Mouse (Mus musculus): ENCODE measurements around the gene Rnf186.
A peak's percentile ranks its signal among the peaks of the same experiment; 100 is the strongest.
"Not testable (repeated sequence)": the region's sequence is repeated elsewhere in the genome, so short reads cannot be mapped to it uniquely, and the experiment has no call there.

The Rnf186 gene

GRCm38 (mm10) chr4:138972139-138972826, 5.4 kb downstream of the Rnf186 start:
- peak; percentile 14 to 19 for DNase-seq

DNA sequence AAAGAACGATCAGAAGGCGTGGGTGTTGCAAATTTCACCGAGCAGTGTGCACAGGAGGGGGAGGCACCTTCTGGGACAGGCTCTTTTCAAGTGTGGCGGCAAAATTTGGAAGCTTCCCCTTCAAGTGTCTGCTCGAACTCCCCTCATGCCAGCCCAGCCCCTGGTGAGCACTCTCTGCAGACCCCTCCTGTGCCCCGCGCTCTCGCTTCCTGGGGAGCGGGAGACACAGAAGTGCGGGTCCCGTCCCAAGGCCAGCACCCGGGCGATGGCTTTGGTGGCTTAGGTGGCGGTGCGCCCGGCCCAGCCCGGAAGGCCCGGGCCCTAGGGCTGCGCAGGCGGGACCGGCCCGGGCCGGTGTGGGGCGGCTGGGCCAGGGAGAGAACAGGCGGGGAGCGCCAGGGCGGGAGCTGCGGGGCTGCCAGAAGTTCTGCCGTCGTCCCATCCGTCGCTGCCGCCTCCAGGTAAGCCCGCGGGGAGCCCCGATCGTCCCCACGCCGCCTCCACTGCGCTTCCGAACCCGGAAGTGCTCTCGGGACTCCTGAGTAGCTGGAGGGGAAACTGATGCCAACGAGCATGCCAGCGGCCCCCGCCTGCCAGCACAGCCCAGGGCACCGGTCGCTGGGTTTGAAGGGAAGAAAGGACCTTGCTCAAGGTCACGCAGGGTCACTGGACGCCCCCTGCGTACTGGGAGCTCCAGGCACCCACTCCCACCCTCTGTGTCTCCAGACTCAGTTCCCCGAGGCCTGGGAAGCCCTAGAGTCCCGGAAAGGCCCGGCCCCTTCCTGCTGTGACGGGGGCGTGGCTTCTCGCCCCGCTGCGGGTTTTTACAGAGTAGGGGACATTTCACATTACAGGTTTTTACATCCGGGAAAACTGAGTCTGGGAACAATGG, 6.2 kb downstream of the Rnf186 start, which contains the start of gene Tmco4:
Tmco4 (plus strand) TSS at position 62 of the 892 bp plus-strand sequence.
- DNase-seq = peak in 1 of 2 experiments; percentile 25

- DNase-seq = no peak
Observed at GRCm38 (mm10) chr4:138973719-138974115, 6.8 kb downstream of the Rnf186 start.

DNA sequence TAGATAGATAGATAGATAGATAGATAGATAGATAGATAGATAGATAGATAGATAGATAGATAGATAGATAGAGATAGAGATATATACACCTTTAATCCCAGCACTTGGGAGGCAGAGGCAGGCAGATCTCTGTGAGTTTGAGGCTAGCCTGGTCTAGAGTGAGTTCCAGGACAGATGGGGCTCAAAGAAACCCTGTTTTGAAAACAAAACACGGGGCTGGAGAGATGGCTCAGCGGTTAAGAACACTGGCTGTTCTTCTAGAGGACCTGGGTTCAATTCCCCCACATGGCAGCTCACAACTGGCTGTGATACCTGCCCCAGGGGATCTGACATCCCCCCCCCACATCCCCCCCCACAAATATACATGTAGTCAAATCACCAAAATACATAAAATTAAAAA, 7.6 kb downstream of the Rnf186 start:
- DNase-seq = not testable (repeated sequence)

DNA sequence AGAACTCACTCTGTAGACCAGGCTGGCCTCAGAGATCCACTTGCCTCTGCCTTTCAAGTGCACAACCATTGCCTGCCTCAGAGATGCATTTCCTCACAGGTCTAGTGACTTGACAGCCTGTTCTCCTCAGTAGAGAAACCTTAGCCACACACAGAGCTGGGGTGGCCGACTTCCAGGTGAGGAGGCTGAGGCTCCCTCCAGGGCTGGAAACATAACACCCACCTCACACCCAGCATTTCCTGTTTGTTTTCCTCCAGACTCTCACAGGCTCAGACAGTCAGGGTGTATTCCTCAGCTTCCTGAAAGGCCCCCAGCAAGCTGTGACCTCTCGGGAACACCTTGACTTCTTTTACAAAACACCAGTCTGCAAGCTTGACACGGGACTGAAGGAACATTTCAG, 8.3 kb downstream of the Rnf186 start:
- no peak for DNase-seq

- DNase-seq = no peak
Observed at GRCm38 (mm10) chr4:138976046-138976445, 9.1 kb downstream of the Rnf186 start.

- DNase-seq = no peak
Observed at GRCm38 (mm10) chr4:138980021-138980420, 13.1 kb downstream of the Rnf186 start.

GRCm38 (mm10) chr4:138980771-138981420, 14.0 kb downstream of the Rnf186 start:
- no peak for DNase-seq

DNA sequence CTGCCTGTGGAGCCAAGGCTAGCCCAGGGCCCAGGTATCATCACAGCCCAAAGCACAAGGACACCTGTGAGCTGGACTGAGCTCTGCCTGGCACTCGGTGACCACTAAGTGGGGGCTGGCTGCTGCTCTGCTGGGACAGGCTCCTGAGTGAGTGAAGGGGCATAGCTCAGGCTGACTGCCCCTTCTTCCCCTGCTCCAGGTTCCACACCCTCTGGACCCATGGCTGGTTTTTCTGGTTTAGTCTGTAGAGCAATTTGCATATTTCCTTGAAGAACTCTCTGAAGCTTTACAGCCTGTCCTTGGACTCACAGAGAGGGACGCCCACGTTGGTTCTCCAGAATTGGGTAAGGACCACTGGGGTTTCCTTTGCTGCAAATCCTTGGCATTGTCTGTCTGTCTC, 16.5 kb downstream of the Rnf186 start:
- DNase-seq = no peak

DNA sequence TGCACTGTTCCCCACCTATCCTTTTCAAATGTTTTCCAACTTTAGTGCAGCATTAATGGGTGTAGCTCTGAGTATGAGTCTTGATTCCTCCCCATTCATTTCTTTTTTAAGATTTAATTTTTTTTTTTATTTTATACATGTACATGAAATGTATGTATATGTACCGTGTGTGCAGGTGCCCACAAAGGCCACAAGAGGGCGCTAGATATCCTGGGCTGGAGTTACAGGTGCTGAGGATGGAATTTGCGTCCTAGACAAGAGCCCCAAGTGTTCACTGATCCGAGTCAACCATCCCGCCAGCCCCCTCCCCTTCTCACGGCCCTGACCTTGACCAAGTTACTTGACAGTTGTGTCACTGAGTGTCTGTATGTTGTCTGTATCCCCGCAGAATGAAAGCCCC, 17.8 kb downstream of the Rnf186 start:
- no peak for DNase-seq

DNA sequence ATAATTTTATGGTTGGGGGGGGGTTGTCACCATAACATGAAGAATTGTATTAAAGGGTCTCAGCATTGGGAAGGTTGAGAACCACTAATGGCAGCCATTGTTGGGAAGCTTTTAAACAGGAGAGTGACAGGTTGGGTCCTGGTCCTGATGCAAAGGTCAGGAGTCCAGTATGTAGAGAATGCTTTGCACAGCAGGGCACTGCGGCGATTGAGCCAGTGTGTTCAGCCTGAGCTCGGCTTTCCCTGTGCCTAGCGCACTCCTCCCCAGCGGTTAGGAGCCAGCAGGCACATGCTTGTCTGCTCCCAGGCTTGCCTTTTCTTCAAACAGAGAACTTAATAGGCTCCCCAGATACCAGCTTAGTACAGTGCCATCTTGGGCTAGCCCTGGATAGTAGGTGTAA, 19.4 kb downstream of the Rnf186 start:
- DNase-seq = no peak

- no peak for DNase-seq
Observed at GRCm38 (mm10) chr4:138994389-138994788, 27.5 kb downstream of the Rnf186 start.

DNA sequence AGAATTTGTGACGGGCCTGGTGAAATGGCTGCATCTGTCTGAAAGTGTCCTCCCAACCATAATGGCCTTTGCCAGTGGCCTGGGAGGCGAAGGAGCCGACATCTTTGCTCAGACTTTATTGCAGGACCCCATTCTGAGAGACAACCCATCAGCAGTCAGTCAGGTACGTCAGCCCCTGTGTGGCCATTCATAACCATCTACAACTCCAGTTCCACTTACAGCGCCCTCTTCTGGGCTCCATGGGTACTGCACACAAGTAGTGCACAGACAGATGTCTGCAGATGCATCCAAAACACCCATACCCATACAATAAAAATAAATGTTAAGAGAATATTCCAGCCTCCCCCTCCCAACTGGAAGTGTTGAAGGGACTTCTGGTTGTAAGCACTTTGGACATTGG, 29.5 kb downstream of the Rnf186 start:
- DNase-seq = no peak

- no peak for DNase-seq
Observed at GRCm38 (mm10) chr4:138997121-138997520, 30.2 kb downstream of the Rnf186 start.

DNA sequence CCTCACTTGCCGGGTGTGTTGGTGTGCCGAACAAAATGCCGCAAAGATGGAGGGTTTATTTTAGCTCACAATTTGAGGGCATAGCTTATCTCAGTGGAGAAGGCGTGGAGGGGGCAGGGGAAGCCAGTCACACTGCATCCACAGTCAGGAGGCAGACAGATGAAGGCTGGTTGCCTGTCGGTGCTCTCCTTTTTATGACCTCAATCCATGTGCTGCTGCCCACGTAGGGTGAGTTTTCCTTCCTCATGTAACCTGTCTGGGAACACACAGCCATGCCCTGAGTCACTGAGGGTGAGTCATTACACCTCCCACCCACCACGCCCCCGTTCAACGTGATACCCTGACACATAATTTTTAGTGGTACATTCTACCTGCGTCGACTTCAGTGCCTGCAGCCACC, 31.7 kb downstream of the Rnf186 start:
- no peak for DNase-seq

- DNase-seq = no peak
Observed at GRCm38 (mm10) chr4:139001026-139001425, 34.1 kb downstream of the Rnf186 start.

GRCm38 (mm10) chr4:139001433-139001832, 34.5 kb downstream of the Rnf186 start:
- peak; percentile 6 to 7 for DNase-seq

- DNase-seq = no peak
Observed at GRCm38 (mm10) chr4:139004067-139004466, 37.2 kb downstream of the Rnf186 start.

- DNase-seq = no peak
Observed at GRCm38 (mm10) chr4:139005214-139005613, 38.3 kb downstream of the Rnf186 start.

GRCm38 (mm10) chr4:139007353-139007752, 40.4 kb downstream of the Rnf186 start:
- DNase-seq = no peak

DNA sequence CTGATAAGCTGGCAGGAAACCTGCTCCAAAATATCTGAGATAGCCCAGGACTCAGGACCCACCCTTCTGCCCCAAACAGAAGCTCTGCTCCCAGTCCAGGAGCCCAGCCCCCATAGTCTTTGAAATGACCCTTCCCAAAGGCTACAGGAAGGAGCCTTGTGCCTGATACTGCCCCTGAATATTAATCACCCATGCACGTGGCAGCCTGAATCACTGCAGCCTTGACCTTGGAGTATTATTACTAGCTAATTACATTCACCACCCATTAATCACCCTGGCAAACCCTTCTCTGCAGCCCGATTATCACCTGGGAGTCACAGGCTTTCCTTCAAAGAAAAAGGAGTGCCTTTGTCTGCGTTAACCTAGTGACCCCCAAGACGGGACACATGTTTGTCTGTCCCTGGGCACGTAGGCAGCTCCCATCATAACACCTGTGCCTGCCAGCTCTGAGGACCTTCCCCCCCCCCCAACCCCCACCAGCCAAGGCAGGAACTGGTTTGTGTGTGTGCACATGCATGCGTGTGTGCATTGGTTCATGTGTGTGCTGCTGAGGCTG, 41.1 kb downstream of the Rnf186 start:
- no peak for DNase-seq

GRCm38 (mm10) chr4:139011201-139011702, 44.3 kb downstream of the Rnf186 start:
- DNase-seq = no peak

DNA sequence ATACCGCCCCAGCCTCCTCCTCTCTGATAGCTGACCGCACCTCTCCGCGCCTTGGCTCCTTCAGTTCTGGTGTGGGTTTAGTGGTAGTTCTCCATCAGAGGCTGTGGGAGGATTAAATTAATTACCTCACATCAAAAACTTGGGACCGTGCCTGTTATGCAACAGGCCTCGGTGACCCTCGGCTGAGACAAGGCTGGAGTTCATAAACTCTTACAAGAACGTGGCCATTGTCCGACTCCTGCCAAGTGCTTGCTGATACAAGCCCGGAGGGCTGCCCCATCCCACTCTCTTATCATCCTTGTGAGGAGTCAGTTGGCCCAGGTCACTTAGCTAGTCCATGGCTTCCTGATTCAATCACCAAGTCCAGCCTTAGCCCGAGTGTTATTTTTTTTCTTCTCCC, 46.4 kb downstream of the Rnf186 start:
- no peak for DNase-seq
